Mouse (Mus musculus) liver, embryonic 14.5 days (tissue): ENCODE results near the gene Elavl3.

ENCODE experiments used
- CTCF ChIP-seq: IDR thresholded peaks from 2 replicates; pipeline ENCODE4 v1.5.1; 2016; ENCODE audit warnings: antibody characterized with exemption, low read depth, control low read depth
- EP300 ChIP-seq: IDR thresholded peaks from 2 replicates; pipeline ENCODE4 v1.6.1; 2016; ENCODE audit warnings: antibody characterized with exemption, low read depth

DNA sequence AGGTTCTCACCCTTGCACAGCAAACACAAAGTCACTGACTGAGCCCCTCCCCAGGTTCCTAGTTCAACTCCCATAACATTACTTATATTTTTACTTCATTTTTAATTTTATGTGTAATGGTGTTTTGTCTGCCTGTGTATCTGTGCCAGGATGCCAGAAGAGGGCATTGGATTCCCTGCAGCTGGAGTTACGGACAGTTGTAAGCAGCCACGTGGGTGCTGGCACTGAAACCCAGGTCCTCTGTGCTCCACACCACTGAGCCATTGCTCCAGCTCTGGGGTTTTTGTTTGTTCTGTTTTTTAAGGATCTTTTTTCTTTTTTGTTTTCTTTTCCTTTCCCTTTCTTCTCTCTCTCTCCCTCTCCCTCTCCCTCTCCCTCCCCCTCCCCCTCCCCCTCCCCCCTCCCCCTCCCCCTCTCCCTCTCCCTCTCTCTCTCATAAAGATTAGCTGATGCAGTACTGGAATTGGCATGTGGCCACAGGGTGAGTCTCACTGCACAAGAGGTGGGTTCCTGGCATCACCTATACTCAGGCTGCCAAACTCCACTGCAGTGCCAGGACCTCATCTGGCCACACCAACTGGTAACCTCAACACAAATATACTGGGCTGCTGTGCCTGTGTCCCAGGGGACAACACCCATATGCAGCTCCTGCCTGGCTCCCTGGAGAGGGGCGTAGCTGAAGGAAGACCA, 55.5 kb downstream of the Elavl3 start:
- TF ChIP-seq EP300 (no peak), CTCF (no peak)
